Mouse (Mus musculus) olfactory bulb, adult 2 months (tissue): ENCODE data around the gene Snx25.

Source experiments
- CTCF ChIP-seq: fragments of 200-500 bp; IDR thresholded peaks from 2 replicates; pipeline ENCODE4 v1.5.1; 2012; ENCODE audit warnings: low read depth, mild to moderate bottlenecking, low read length, moderate library complexity; ENCODE audit not compliant: insufficient read depth
- POLR2A ChIP-seq: fragments of 200-500 bp; IDR thresholded peaks from 2 replicates; pipeline ENCODE4 v1.6.1; 2012; ENCODE audit warnings: mild to moderate bottlenecking, low read depth, low read length, moderate library complexity; ENCODE audit not compliant: insufficient read depth

DNA sequence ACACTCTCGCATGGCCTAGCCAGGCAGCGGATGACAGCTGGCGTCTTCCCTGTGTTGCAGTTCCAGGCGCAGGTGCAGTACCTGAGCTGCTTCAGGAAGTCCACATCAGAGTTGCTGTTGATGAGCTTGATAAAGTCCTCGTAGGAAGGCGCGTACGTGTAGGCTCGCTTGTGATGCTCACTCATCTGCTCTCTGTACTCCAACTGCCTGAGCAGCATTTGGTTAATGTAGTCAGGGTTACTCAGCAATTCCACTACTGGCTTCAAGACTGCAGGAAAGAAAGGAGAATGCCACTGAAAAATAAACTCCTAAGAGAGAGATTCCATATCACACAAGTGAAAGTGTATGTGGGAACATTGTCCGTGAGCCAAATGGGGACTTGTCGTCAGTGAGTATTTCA is 48.5 kb downstream of the Snx25 start:
- TF ChIP-seq POLR2A (no peak), CTCF (no peak)
